Mouse (Mus musculus) lung, postnatal 0 days (tissue): ENCODE data around the gene B4galt1. TPM values are rescaled to one million over a fixed set of nuclear protein-coding genes. Genes with fewer than 3 reads are reported as not detected.
A peak's percentile ranks its signal among the peaks of the same experiment; 100 is the strongest.

Experiments used
- ATAC-seq: fragments of 200-750 bp; cut with Nextera tagmentation; 2 replicates; pipeline ENCODE4 v1.8.0; 2017; ENCODE audit warnings: moderate library complexity
- DNase-seq: peaks from one replicate; pipeline ENCODE4 v3.0.0-alpha.2; 2016; ENCODE audit warnings: low spot score
- H3K27ac ChIP-seq: fragments of 300-500 bp; sonication (generic); 2 replicates; pipeline ENCODE4 v1.5.1; 2014; ENCODE audit warnings: antibody characterized with exemption, mild to moderate bottlenecking, low read length, mixed read lengths
- H3K27me3 ChIP-seq: fragments of 300-500 bp; sonication (generic); replicated peaks from 2 replicates; pipeline ENCODE4 v1.6.1; 2014; ENCODE audit warnings: low read length, mixed read lengths; ENCODE audit not compliant: insufficient read depth
- H3K36me3 ChIP-seq: fragments of 300-500 bp; sonication (generic); 2 replicates; pipeline ENCODE4 v1.6.1; 2014; ENCODE audit warnings: low read length, mixed read lengths; ENCODE audit not compliant: insufficient read depth
- H3K4me1 ChIP-seq: fragments of 300-500 bp; sonication (generic); 2 replicates; pipeline ENCODE4 v1.6.1; 2014; ENCODE audit warnings: antibody characterized with exemption, low read depth, low read length, mixed read lengths; ENCODE audit not compliant: insufficient read depth
- H3K4me2 ChIP-seq: fragments of 300-500 bp; sonication (generic); replicated peaks from 2 replicates; pipeline ENCODE4 v1.6.1; 2014; ENCODE audit warnings: low read depth, mild to moderate bottlenecking, low read length, moderate library complexity, mixed read lengths
- H3K4me3 ChIP-seq: fragments of 300-500 bp; sonication (generic); 2 replicates; pipeline ENCODE4 v1.5.1; 2014; ENCODE audit warnings: low read depth, low read length
- H3K9ac ChIP-seq: fragments of 300-500 bp; sonication (generic); replicated peaks from 2 replicates; pipeline ENCODE4 v1.6.1; 2014; ENCODE audit warnings: low read depth, mild to moderate bottlenecking
- H3K9me3 ChIP-seq: fragments of 300-500 bp; sonication (generic); 2 replicates; pipeline ENCODE4 v1.6.1; 2016; ENCODE audit warnings: low read length, mixed read lengths
- CTCF ChIP-seq: IDR thresholded peaks from 2 replicates; pipeline ENCODE4 v1.5.1; 2016; ENCODE audit warnings: antibody characterized with exemption, mild to moderate bottlenecking
- EP300 ChIP-seq: IDR thresholded peaks from 2 replicates; pipeline ENCODE4 v1.6.1; 2016; ENCODE audit warnings: antibody characterized with exemption, mild to moderate bottlenecking, control low read depth
- WGBS: fragments of 180-500 bp; shearing (Covaris S2); extraction: QIAGEN DNeasy Blood & Tissue Kit; methylation state at CpG from one replicate; pipeline ENCODE4 v1.1.7; 2014; 5-methylcytosine and 5-hydroxymethylcytosine counted together
- polyA plus RNA-seq: library from polyadenylated mRNA; unstranded; fragments of >200 nt; fragmentation: Nextera tagmentation; extraction: Ambion mirVana; gene quantifications from 2 replicates; pipeline ENCODE4 v1.2.1, GENCODE M21; 2015

The B4galt1 gene
- polyA plus RNA-seq, 1 experiment from 2014 or later: 89.4 TPM

- Histone ChIP-seq H3K4me3 (no peak overlapping the region), H3K4me2 (no peak overlapping the region), H3K9me3 (no peaks in the 10 kb centered on the region), H3K36me3 (no peaks in the 10 kb centered on the region), H3K27ac (no peak overlapping the region), H3K27me3 (no peaks in the 10 kb centered on the region), H3K4me1 (no peaks in the 10 kb centered on the region), H3K9ac (no peak overlapping the region)
- ATAC-seq (no peak), DNase-seq (no peak)
- WGBS: 82% methylated on average over 4 of the region's 4 CpGs
- TF ChIP-seq CTCF: no peak
- TF ChIP-seq EP300: no peak
Observed at GRCm38 (mm10) chr4:40786578-40786977, 67.2 kb downstream of the B4galt1 start.

GRCm38 (mm10) chr4:40785620-40786166 is 68.1 kb downstream of the B4galt1 start:
- Histone ChIP-seq H3K27me3 (no peaks in the 10 kb centered on the region), H3K9me3 (no peaks in the 10 kb centered on the region), H3K4me3 (no peak overlapping the region), H3K4me2 (no peak overlapping the region), H3K36me3 (no peaks in the 10 kb centered on the region), H3K9ac (no peak overlapping the region), H3K4me1 (no peaks in the 10 kb centered on the region), H3K27ac (no peak overlapping the region)
- TF ChIP-seq CTCF: no peak
- TF ChIP-seq EP300: no peak
- DNase-seq (no peak), ATAC-seq (no peak)
- WGBS: 63% methylated on average over 9 of the region's 9 CpGs

GRCm38 (mm10) chr4:40784556-40785169 is 69.1 kb downstream of the B4galt1 start:
- no peak for TF ChIP-seq CTCF
- no peak for TF ChIP-seq EP300
- Histone ChIP-seq H3K9ac (no peak overlapping the region), H3K36me3 (no peaks in the 10 kb centered on the region), H3K4me3 (no peak overlapping the region), H3K4me2 (no peak overlapping the region), H3K4me1 (no peaks in the 10 kb centered on the region), H3K27ac (no peak overlapping the region), H3K27me3 (no peaks in the 10 kb centered on the region), H3K9me3 (no peaks in the 10 kb centered on the region)
- DNase-seq: peak; percentile 40
- peak; percentile 54 for ATAC-seq
- WGBS: 40% methylated on average over 10 of the region's 10 CpGs

GRCm38 (mm10) chr4:40783049-40783448 is 70.8 kb downstream of the B4galt1 start:
- H3K9me3 ChIP-seq: no peaks in the 10 kb centered on the region
- 89% methylated on average over 4 of the region's 4 CpGs for WGBS
- TF ChIP-seq CTCF: no peak
- no peak for TF ChIP-seq EP300
- no peaks in the 10 kb centered on the region for H3K27me3 ChIP-seq
- H3K4me3 ChIP-seq: no peak overlapping the region
- H3K9ac ChIP-seq: no peak overlapping the region
- no peaks in the 10 kb centered on the region for H3K4me1 ChIP-seq
- DNase-seq (no peak), ATAC-seq (no peak)
- no peaks in the 10 kb centered on the region for H3K36me3 ChIP-seq
- H3K27ac ChIP-seq: no peak overlapping the region
- no peak overlapping the region for H3K4me2 ChIP-seq

GRCm38 (mm10) chr4:40781797-40782495 is 71.9 kb downstream of the B4galt1 start:
- no peak for TF ChIP-seq CTCF
- Histone ChIP-seq H3K9me3 (no peaks in the 10 kb centered on the region), H3K4me2 (no peak overlapping the region), H3K4me1 (no peaks in the 10 kb centered on the region), H3K36me3 (no peaks in the 10 kb centered on the region), H3K27ac (0 out of 2 replicates have a peak overlapping the region, but pooled peaks have one; percentile 40), H3K9ac (no peak overlapping the region), H3K27me3 (no peaks in the 10 kb centered on the region), H3K4me3 (no peak overlapping the region)
- whole genome bisulfite sequencing: 41% methylated on average over 8 of the region's 8 CpGs
- no peak for DNase-seq
- no peak for ATAC-seq

GRCm38 (mm10) chr4:40781143-40781542 is 72.7 kb downstream of the B4galt1 start:
- 15% methylated on average over 3 of the region's 3 CpGs for WGBS
- no peak overlapping the region for H3K4me2 ChIP-seq
- no peaks in the 10 kb centered on the region for H3K36me3 ChIP-seq
- no peaks in the 10 kb centered on the region for H3K4me1 ChIP-seq
- DNase-seq (peak; percentile 68), ATAC-seq (peak; percentile 63)
- H3K27me3 ChIP-seq: no peaks in the 10 kb centered on the region
- H3K9me3 ChIP-seq: no peaks in the 10 kb centered on the region
- no peak overlapping the region for H3K4me3 ChIP-seq
- H3K9ac ChIP-seq: no peak overlapping the region
- 0 out of 2 replicates have a peak overlapping the region, but pooled peaks have one; percentile 40 for H3K27ac ChIP-seq
- TF ChIP-seq EP300: peak; percentile 76
- TF ChIP-seq CTCF: no peak
